Mouse (Mus musculus): ENCODE measurements around the gene Lmf2.

DNA sequence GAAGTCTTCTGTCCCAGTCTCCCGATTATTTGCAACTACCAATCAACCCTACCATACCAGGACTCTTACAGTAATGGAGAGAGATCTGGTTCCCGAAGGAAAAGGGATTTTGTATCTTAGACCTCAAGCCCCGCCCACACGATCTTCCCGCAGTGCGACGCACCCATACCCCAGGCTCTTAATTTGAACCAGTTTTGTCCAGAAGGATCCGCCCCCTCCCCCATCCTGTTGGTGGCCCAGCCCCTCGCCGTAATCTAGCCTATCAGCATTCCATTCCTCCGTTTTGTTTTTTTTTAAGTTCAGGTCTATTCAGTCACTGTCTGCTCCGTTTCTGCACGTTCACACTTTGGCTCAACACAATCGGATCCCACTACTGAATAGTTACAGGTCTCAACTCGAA, 913 bp upstream of the Lmf2 start:
- TF ChIP-seq CTCF (IDR thresholded peaks at IDR 0.05; ENCODE audit: borderline replicate concordance, insufficient read depth, low read length) (no peak), POLR2A (IDR thresholded peaks at IDR 0.05; ENCODE audit: low read depth, low read length) (peak; percentile 56)
